8 mouse cellular contexts compared by ENCODE assay signal in genomic region chr5:140873039-140873551, GRCm38 (mm10). TPM values are rescaled to one million over a fixed set of nuclear protein-coding genes. Genes with fewer than 3 reads are reported as not detected.
DNase-seq lines count a peak whose midpoint lies in the region; ATAC-seq lines count a peak whose summit lies in the region.

No protein-coding gene starts in this region.

- no peak for ATAC-seq in midbrain, embryonic 11.5 days (ENCODE audit: low FRiP score)
- peak; percentile 83 for ATAC-seq in intestine, embryonic 14.5 days (replicated peaks; ENCODE audit: low FRiP score, low TSS enrichment, low read depth)
- ATAC-seq in megakaryocyte, adult 5-6 weeks (ENCODE audit: poor library complexity, severe bottlenecking) = peak; percentile 35

- H3K27me3 ChIP-seq in midbrain, embryonic 10.5 days (ENCODE audit: low read depth, poor library complexity, severe bottlenecking) = peaks cover 5% of the 10 kb centered on the region; the same call in 1 of the 2 replicates
- H3K27me3 ChIP-seq in midbrain, embryonic 11.5 days (ENCODE audit: control insufficient read depth, insufficient read depth, low read length) = no peaks in the 10 kb centered on the region
- no peaks in the 10 kb centered on the region for H3K27me3 ChIP-seq in intestine, embryonic 14.5 days (replicated peaks; ENCODE audit: control insufficient read depth, insufficient read depth, low read length)

- H3K4me2 ChIP-seq in midbrain, embryonic 11.5 days = no peak overlapping the region
- peak overlapping the region; percentile 33 for H3K4me2 ChIP-seq in intestine, embryonic 14.5 days (ENCODE audit: low read length)

- H3K9me3 ChIP-seq in midbrain, embryonic 10.5 days (replicated peaks) = no peaks in the 10 kb centered on the region; the same call in 1 of the 2 replicates
- no peaks in the 10 kb centered on the region for H3K9me3 ChIP-seq in midbrain, embryonic 11.5 days (ENCODE audit: control insufficient read depth, low read length)
- H3K9me3 ChIP-seq in intestine, embryonic 14.5 days (ENCODE audit: control insufficient read depth, low read length) = no peaks in the 10 kb centered on the region

- no peaks in the 10 kb centered on the region for H3K36me3 ChIP-seq in midbrain, embryonic 10.5 days
- no peaks in the 10 kb centered on the region for H3K36me3 ChIP-seq in midbrain, embryonic 11.5 days (ENCODE audit: control insufficient read depth, insufficient read depth, low read length)
- no peaks in the 10 kb centered on the region for H3K36me3 ChIP-seq in intestine, embryonic 14.5 days (ENCODE audit: control insufficient read depth, insufficient read depth, low read length)

- 23% methylated on average over 18 of the region's 18 CpGs for WGBS in midbrain, embryonic 10.5 days
- WGBS in midbrain, embryonic 11.5 days = 29% methylated on average over 18 of the region's 18 CpGs
- 8% methylated on average over 18 of the region's 18 CpGs for WGBS in intestine, embryonic 14.5 days

- DNase-seq in adrenal gland, adult 2 months = peak; percentile 44
- DNase-seq in adrenal gland, postnatal 4 days (ENCODE audit: low spot score in 2 of 2) = no peak
- DNase-seq in midbrain, embryonic 10.5 days (ENCODE audit: low spot score) = peak; percentile 40
- no peak for DNase-seq in midbrain, embryonic 11.5 days (ENCODE audit: low spot score, missing footprints)
- peak; percentile 78 for DNase-seq in intestine, embryonic 14.5 days (ENCODE audit: low spot score)
- peak; percentile 30 for DNase-seq in thymus, postnatal 14 days
- DNase-seq in layer of hippocampus, adult 18-20 months (ENCODE audit: low spot score in 2 of 2) = no peak

- H3K4me3 ChIP-seq in midbrain, embryonic 10.5 days = peak overlapping the region; percentile 24
- H3K4me3 ChIP-seq in midbrain, embryonic 11.5 days (ENCODE audit: low read depth, low read length) = no peak overlapping the region
- H3K4me3 ChIP-seq in intestine, embryonic 14.5 days (ENCODE audit: low read depth, low read length) = 0 out of 2 replicates have a peak overlapping the region, but pooled peaks have one; percentile 4

- no peak overlapping the region for H3K9ac ChIP-seq in midbrain, embryonic 11.5 days (ENCODE audit: low read length)
- H3K9ac ChIP-seq in intestine, embryonic 14.5 days (ENCODE audit: low read length) = no peak overlapping the region

- H3K4me1 ChIP-seq in midbrain, embryonic 10.5 days = peaks cover 25% of the 10 kb centered on the region
- H3K4me1 ChIP-seq in midbrain, embryonic 11.5 days (ENCODE audit: control insufficient read depth, insufficient read depth, low read length) = peaks cover 2% of the 10 kb centered on the region; the same call in 1 of the 2 replicates
- peaks cover 33% of the 10 kb centered on the region for H3K4me1 ChIP-seq in intestine, embryonic 14.5 days (replicated peaks; ENCODE audit: control insufficient read depth, insufficient read depth, low read length)

- peak overlapping the region; percentile 28; the same call in 1 of the 2 replicates for H3K27ac ChIP-seq in midbrain, embryonic 10.5 days (replicated peaks)
- H3K27ac ChIP-seq in midbrain, embryonic 11.5 days (ENCODE audit: low read depth, low read length) = no peak overlapping the region
- H3K27ac ChIP-seq in intestine, embryonic 14.5 days (ENCODE audit: low read depth) = peak overlapping the region; percentile 84

RNA-seq across cellular contexts. Expression of gene Gna12, which starts 42.9 kb away (rescaled TPM):
- 100 to 1,000 TPM; 116 to 121 TPM for total RNA-seq in adrenal gland, adult 2 months (2021)
- 153 and 200 TPM in 2 replicates for polyA plus RNA-seq in adrenal gland, adult 2 months (2012; rRNA removed)
- 100 to 1,000 TPM; 134 TPM for total RNA-seq in adrenal gland, postnatal 4 days (2021)
- polyA plus RNA-seq in midbrain, embryonic 10.5 days (2016; fragmentation: Nextera tagmentation; extraction: Ambion mirVana) = 7.7 and 8.0 TPM in 2 replicates
- 25.8 and 33.4 TPM in 2 replicates for polyA plus RNA-seq in midbrain, embryonic 11.5 days (2014; fragmentation: Nextera tagmentation; extraction: Ambion mirVana)
- polyA plus RNA-seq in intestine, embryonic 14.5 days (2014; fragmentation: Nextera tagmentation; extraction: Ambion mirVana) = 15.7 and 17.7 TPM in 2 replicates
- total RNA-seq in megakaryocyte, adult 5-6 weeks (2015) = 21.0 and 24.6 TPM in 2 replicates
- total RNA-seq in megakaryocyte, adult 5-6 weeks (2017) = 15.9 and 20.3 TPM in 2 replicates
- total RNA-seq in layer of hippocampus, adult 18-20 months (2021) = 10 to 100 TPM; 86.2 to 95.6 TPM

Comparison
In these comparisons a context has a peak if more than half of its experiments do, and no peak if none do; other contexts are left out.
1. DNase-seq: peak in adrenal gland, adult 2 months (single experiment), midbrain, embryonic 10.5 days (single experiment), intestine, embryonic 14.5 days (single experiment) and thymus, postnatal 14 days (single experiment); none in adrenal gland, postnatal 4 days (0 of 2), midbrain, embryonic 11.5 days (single experiment) and layer of hippocampus, adult 18-20 months (0 of 2).